14 mouse cellular contexts compared by ENCODE assay signal in the genomic region with DNA sequence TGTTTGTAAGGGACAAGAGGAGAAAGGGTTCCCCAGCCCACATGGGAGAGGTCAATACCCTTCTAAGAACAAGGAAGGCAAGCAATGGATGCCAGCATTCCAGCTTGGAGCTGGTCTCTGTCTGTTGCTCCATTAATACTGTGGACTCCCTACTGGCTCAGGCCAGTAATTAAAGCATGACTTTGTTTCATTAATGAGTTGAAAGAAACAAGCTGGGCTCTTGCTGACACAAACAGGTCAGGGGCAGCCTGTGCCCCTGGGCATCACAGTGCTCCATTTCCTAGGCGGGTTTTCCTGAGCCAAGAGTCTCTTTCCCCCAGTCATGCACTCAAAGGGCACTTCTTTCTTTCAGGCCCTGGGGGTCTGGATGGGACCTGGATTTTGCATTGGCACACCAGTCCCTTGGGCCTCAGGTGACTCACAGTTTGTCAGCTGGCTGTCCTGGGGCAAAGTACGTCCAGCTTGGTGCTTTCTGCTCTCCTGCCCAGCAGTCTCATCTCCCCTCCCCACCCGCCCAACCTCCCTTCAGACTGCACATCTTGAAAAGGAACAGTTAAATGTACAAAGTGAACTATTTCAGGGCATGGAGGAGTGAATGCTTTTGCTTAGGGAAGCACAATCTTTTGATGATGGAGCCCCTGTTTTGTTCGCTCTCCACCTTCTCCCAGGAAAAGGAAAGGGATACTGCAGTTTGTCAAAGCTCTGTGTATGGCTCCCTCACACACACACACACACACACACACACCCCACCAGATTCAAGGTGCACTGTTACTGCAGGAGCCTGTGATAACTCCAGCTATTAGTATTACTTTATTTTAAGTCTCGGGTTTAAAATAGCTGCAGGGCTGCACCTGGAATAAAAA.
DNase-seq lines count a peak whose midpoint lies in the region; ATAC-seq lines count a peak whose summit lies in the region.
"Had no signal": no experiment of that assay in that cellular context is flagged by ENCODE, and none has a peak within 500 bp of the region (broad histone marks: within the 10 kb centered on the region; RNA-seq: fewer than 3 reads in every experiment).

No protein-coding gene starts in this region.

- DNase-seq in frontal cortex, postnatal 10 days (ENCODE audit: low spot score in 2 of 2), result no peak
- no peak for DNase-seq in neural tube, embryonic 10.5 days (ENCODE audit: extremely low spot score, low spot score)
- peak; percentile 21 for DNase-seq in kidney, postnatal 10 days
- DNase-seq in adrenal gland, adult 8-10 months, result no peak
- no peak for DNase-seq in thymus, adult 18-20 months
- DNase-seq: heart, postnatal 36 days; lung, postnatal 10 days; thymus, postnatal 4 days had no signal

- H3K9ac ChIP-seq in neural tube, embryonic 13.5 days, result no peak overlapping the region
- H3K9ac ChIP-seq: midbrain, embryonic 12.5 days had no signal

- no peaks in the 10 kb centered on the region for H3K27me3 ChIP-seq in neural tube, embryonic 13.5 days
- H3K27me3 ChIP-seq: midbrain, embryonic 12.5 days had no signal

- H3K9me3 ChIP-seq in neural tube, embryonic 13.5 days, result no peaks in the 10 kb centered on the region
- H3K9me3 ChIP-seq: midbrain, embryonic 12.5 days had no signal

- H3K4me2 ChIP-seq in neural tube, embryonic 13.5 days, result no peak overlapping the region
- H3K4me2 ChIP-seq: midbrain, embryonic 12.5 days had no signal

- 0 out of 2 replicates have a peak, but pooled peaks have one; percentile 22 for ATAC-seq in frontal cortex, adult (ENCODE audit: low TSS enrichment)
- 0 out of 2 replicates have a peak, but pooled peaks have one; percentile 36 for ATAC-seq in neural tube, embryonic 13.5 days (ENCODE audit: low read depth)
- no peak for ATAC-seq in granulocyte monocyte progenitor cell, adult 5-6 weeks (replicated peaks; ENCODE audit: poor library complexity, severe bottlenecking)
- ATAC-seq: Patski had no signal

- no peaks in the 10 kb centered on the region for H3K36me3 ChIP-seq in neural tube, embryonic 13.5 days
- H3K36me3 ChIP-seq: midbrain, embryonic 12.5 days had no signal

- no peak overlapping the region for H3K4me3 ChIP-seq in neural tube, embryonic 13.5 days
- H3K4me3 ChIP-seq: layer of hippocampus, adult 2 months; midbrain, embryonic 12.5 days had no signal

- no peak overlapping the region for H3K27ac ChIP-seq in neural tube, embryonic 13.5 days (replicated peaks)
- H3K27ac ChIP-seq: layer of hippocampus, adult 2 months; midbrain, embryonic 12.5 days had no signal

- WGBS in neural tube, embryonic 13.5 days, result 64% methylated on average over 5 of the region's 5 CpGs

- H3K4me1 ChIP-seq in neural tube, embryonic 13.5 days (replicated peaks), result peaks cover 13% of the 10 kb centered on the region; the same call in 1 of the 2 replicates
